Mouse (Mus musculus) right cerebral cortex, adult 18-20 months (tissue): Measurements from ENCODE around the gene Nlrp10.

Experiments
- DNase-seq: peaks from one replicate; pipeline ENCODE4 v3.0.0; 2022; ENCODE audit warnings: mixed read lengths

Nlrp10 gene

GRCm38 (mm10) chr7:108884906-108885305, 45.1 kb downstream of the Nlrp10 start, which contains the start of gene Olfr518:
Gene Olfr518, minus strand, starts transcription at chr7:108885006.
- DNase-seq, result no peak

- DNase-seq, result no peak
Measured at GRCm38 (mm10) chr7:108872279-108872678, 57.7 kb downstream of the Nlrp10 start, which contains the start of gene Olfr517. Gene Olfr517, minus strand, starts transcription at chr7:108872379.
